Mouse (Mus musculus): ENCODE data around the gene Chrdl2.

- TF ChIP-seq CTCF (IDR thresholded peaks at IDR 0.05; ENCODE audit: insufficient read depth, low read depth, low read length) (no peak), POLR2A (IDR thresholded peaks at IDR 0.05; ENCODE audit: insufficient read depth, low read depth, low read length) (no peak)
Observed at GRCm38 (mm10) chr7:100036050-100036449, 30.1 kb downstream of the Chrdl2 start.
